Mouse (Mus musculus): ENCODE results near the gene Sst. TPM values are rescaled to one million over a fixed set of nuclear protein-coding genes. Genes with fewer than 3 reads are reported as not detected.
"Not testable (repeated sequence)": the region's sequence is repeated elsewhere in the genome, so short reads cannot be mapped to it uniquely, and the experiment has no call there.

The Sst gene
- polyA plus RNA-seq, 1 experiment from 2014 or later, result 6.2 TPM

DNA sequence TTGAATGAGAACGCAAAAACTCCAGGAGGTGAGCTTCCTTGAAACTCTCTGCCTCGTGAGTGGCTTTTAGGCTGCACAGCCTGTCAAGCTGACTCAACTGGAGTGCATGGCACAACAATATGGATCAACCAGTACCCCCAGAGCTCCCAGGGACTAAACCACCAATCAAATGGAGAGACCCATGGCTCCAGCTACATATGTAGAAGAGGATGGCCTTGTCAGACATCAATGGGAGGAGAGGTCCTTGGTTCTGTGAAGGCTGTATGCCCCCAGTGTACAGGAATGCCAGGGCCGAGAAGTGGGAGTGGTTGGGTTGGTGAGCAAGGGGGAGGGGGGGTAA lies 18.2 kb upstream of the Sst start:
- not testable (repeated sequence) for ATAC-seq (ENCODE audit: insufficient number of reproducible peaks, low FRiP score, low TSS enrichment, low read depth); H3K36me3 ChIP-seq; H3K27me3 ChIP-seq; H3K4me1 ChIP-seq; H3K4me3 ChIP-seq (replicated peaks); H3K27ac ChIP-seq (replicated peaks); H3K4me2 ChIP-seq (replicated peaks); H3K9me3 ChIP-seq (replicated peaks); H3K9ac ChIP-seq
- WGBS, result 80% methylated on average over 3 of the region's 3 CpGs

DNA sequence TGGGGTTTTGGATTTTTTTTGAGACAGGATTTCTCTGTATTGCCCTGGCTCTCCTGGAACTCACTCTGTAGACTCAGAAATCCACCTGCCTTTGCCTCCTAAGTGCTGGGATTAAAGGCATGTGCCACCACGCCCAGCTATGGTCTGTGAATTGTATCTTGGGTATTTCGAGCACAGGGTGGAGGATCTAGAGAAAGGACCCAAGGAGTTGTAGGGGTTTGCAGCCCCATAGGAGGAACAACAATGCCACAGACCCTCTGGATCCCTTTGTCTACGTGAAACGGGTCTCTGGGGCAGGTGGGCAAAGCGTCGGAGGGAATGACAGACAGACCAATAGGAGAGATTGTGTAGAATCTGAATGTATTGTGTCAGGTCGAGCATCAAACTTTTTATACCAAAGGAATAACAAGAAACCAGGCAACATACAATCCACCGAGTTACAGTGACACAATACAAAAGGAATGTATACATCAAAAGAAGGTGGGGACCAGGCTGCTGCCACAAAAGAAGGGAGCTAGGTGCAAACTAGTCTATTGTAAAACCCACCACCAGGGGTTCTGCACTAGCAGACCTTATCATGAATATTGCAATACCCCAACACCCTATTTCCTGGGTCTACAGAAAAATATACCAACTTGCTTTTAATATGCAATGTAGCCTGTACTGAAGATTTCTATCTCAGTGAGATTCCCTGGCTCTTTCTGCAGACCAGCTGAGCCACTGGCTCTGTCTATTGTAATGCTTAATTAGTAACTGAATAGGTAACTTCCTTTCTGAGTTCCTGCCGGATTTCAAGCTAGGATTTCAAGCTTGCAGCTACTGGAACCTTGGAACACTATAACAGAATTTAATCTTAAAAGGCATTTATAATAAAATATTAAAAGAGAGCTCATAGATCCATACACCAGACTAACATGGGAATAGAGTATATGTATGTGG lies 17.6 kb upstream of the Sst start:
- not testable (repeated sequence) for H3K9ac ChIP-seq; H3K27me3 ChIP-seq; H3K36me3 ChIP-seq; H3K4me3 ChIP-seq (replicated peaks); H3K4me2 ChIP-seq (replicated peaks); ATAC-seq (ENCODE audit: insufficient number of reproducible peaks, low FRiP score, low TSS enrichment, low read depth); H3K9me3 ChIP-seq (replicated peaks); H3K4me1 ChIP-seq; H3K27ac ChIP-seq (replicated peaks)
- WGBS, result 76% methylated on average over 9 of the region's 9 CpGs

DNA sequence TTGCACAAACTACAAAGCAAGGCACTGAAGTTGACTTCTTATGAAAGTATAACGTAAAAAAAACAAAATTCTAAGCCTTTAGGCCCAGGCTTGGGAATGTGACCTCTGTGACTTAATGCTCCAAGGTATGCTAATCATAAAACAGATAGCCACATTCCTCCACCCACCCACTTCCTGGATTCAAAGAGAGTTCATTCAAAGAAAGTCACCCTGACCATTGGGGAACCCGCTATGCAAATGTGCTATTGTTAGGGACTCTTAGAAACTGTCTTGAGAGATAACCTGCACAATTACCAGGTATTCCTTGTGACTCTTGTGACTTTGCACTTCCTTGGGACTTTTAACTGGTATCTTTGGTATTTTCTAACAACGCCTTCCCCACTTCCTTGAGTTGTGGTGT lies 15.8 kb upstream of the Sst start:
- not testable (repeated sequence) for H3K4me3 ChIP-seq (replicated peaks); H3K9ac ChIP-seq; H3K4me1 ChIP-seq; H3K36me3 ChIP-seq; H3K27ac ChIP-seq (replicated peaks); H3K9me3 ChIP-seq (replicated peaks); ATAC-seq (ENCODE audit: insufficient number of reproducible peaks, low FRiP score, low TSS enrichment, low read depth); H3K27me3 ChIP-seq; H3K4me2 ChIP-seq (replicated peaks)
- 90% methylated on average over 3 of the region's 3 CpGs for WGBS

DNA sequence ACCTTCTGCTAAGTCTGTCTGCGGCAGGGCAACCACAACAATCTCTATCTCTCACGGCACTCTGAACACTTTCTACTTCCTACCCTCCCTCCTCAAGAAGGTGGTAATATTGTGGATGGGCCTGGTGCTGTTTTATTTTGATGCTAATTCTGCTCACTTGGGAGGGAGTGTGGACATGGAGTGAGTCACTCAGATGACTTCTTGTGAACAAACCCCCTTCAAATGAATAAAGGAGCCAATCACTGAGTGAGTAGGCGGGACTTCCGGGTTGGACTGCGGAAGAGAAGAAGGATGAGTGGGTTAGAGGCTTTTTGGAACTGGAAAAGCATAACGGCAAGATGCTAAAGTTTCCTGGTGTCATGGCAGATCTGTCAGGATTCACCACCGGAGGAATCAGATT lies 10.7 kb upstream of the Sst start:
- H3K4me2 ChIP-seq (replicated peaks), result no peak overlapping the region
- no peaks in the 10 kb centered on the region for H3K36me3 ChIP-seq
- H3K9ac ChIP-seq, result no peak overlapping the region
- ATAC-seq (ENCODE audit: insufficient number of reproducible peaks, low FRiP score, low TSS enrichment, low read depth), result no peak
- H3K27me3 ChIP-seq, result peaks cover 12% of the 10 kb centered on the region
- 81% methylated on average over 7 of the region's 7 CpGs for WGBS
- peaks cover 15% of the 10 kb centered on the region for H3K4me1 ChIP-seq
- H3K4me3 ChIP-seq (replicated peaks), result no peak overlapping the region
- no peak overlapping the region for H3K27ac ChIP-seq (replicated peaks)
- H3K9me3 ChIP-seq (replicated peaks), result no peaks in the 10 kb centered on the region

DNA sequence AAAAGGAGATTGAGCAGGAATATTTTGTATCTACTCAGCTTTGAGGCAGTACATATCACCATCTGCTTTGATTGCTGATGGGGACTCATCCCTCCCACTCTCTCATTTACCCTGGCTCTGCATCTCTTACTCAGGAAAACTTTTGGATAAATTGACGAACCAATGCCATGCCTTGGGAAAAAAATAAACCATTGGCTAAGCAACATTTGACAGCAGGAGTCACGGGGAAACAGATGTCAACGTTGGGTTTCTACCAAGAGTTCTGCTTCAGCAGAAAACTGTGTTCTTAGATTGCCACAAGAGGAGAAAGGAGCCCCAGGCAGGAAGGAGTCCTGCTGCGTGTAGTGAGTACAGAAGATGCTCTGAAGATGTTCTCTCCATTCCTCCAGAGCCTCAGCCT lies 9.3 kb upstream of the Sst start:
- Histone ChIP-seq H3K27ac (replicated peaks) (no peak overlapping the region), H3K4me1 (peaks cover 15% of the 10 kb centered on the region), H3K9me3 (replicated peaks) (no peaks in the 10 kb centered on the region), H3K27me3 (peaks cover 12% of the 10 kb centered on the region), H3K9ac (no peak overlapping the region), H3K4me2 (replicated peaks) (no peak overlapping the region), H3K36me3 (no peaks in the 10 kb centered on the region), H3K4me3 (replicated peaks) (no peak overlapping the region)
- ATAC-seq (ENCODE audit: insufficient number of reproducible peaks, low FRiP score, low TSS enrichment, low read depth), result no peak
- 64% methylated on average over 4 of the region's 4 CpGs for WGBS

DNA sequence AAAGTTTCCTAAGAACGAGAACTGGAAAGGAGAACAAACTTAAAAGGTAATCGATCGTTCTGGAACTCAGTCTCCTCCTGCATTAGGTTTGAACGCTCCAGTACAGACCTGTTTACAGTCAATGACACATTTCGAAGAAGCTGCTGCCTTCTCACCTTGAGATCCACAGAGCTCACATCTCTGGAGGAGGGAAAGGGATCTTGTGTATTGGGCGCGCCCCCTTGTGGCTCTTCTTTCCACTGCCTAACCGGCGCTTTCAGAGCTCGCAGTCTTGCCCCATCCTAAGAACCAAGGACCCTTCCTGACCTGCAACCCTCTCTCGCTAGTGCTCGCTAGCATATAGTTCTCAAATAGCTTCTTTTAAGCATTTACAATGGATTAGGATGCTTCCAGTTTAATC lies 8.1 kb upstream of the Sst start:
- peak overlapping the region; percentile 19 for H3K4me3 ChIP-seq (replicated peaks)
- peak overlapping the region; percentile 47 for H3K4me2 ChIP-seq (replicated peaks)
- peaks cover 12% of the 10 kb centered on the region for H3K27me3 ChIP-seq
- peaks cover 15% of the 10 kb centered on the region for H3K4me1 ChIP-seq
- 5% methylated on average over 12 of the region's 12 CpGs for WGBS
- H3K27ac ChIP-seq (replicated peaks), result no peak overlapping the region
- no peaks in the 10 kb centered on the region for H3K9me3 ChIP-seq (replicated peaks)
- no peaks in the 10 kb centered on the region for H3K36me3 ChIP-seq
- no peak overlapping the region for H3K9ac ChIP-seq
- ATAC-seq (ENCODE audit: insufficient number of reproducible peaks, low FRiP score, low TSS enrichment, low read depth), result peak; percentile 77

DNA sequence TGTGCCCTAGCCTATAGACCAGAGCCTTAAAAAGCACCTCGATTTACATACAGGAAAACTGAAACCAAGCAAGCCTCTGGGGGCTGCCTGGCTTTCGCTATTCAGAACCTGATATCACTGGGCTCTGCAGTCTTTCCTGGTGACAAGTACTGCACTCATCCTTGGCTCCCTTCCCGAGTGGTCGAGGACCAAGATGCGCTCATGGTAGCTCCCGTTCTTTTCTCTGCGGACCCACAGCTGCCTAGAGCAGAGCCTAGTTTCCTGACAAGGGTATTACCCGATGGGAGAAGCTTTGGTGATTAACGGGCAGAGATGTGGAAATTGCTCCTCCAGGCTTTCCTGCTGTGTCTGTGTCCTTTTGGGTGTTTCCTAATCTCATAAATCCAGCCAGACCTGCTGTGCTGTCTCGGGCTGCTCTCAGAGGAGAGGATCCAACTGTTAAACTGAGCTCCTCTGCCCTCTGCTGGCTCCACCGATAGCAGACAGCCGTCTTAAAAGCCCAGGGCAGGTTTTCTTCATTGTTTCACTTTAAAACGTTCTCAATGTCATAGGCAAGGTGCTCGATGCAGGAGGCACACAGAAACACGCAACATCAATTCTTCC lies 7.3 kb upstream of the Sst start:
- peak; percentile 57; the same call in 1 of the 2 replicates for ATAC-seq (ENCODE audit: insufficient number of reproducible peaks, low FRiP score, low TSS enrichment, low read depth)
- WGBS, result 11% methylated on average over 15 of the region's 15 CpGs
- H3K4me1 ChIP-seq, result peaks cover 15% of the 10 kb centered on the region
- H3K9ac ChIP-seq, result no peak overlapping the region
- H3K27me3 ChIP-seq, result peaks cover 16% of the 10 kb centered on the region
- H3K4me2 ChIP-seq (replicated peaks), result peak overlapping the region; percentile 47
- no peak overlapping the region for H3K27ac ChIP-seq (replicated peaks)
- no peaks in the 10 kb centered on the region for H3K36me3 ChIP-seq
- H3K9me3 ChIP-seq (replicated peaks), result no peaks in the 10 kb centered on the region
- H3K4me3 ChIP-seq (replicated peaks), result peak overlapping the region; percentile 19

DNA sequence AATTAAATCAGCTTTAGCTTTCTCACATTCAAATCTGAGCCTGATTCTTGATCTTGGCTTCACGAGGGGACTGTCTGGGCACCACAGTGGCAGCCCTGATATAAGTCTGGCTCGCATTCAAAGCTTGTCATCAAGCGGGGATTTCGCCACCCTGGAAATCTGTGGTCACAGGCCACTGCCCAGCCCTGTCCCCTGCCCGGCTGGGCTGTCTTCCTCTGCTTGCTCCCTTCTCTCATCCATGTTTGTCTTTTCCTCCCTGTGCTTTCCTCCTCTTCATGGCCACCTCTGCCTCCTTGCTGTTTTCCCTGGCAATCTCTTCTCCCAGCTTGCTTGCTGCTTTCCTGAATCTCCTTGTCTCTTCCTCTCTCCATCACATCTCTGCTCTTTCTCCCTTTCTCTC lies 6.7 kb upstream of the Sst start:
- peaks cover 15% of the 10 kb centered on the region for H3K4me1 ChIP-seq
- H3K27me3 ChIP-seq, result peaks cover 22% of the 10 kb centered on the region
- no peak overlapping the region for H3K4me3 ChIP-seq (replicated peaks)
- H3K9ac ChIP-seq, result no peak overlapping the region
- ATAC-seq (ENCODE audit: insufficient number of reproducible peaks, low FRiP score, low TSS enrichment, low read depth), result no peak
- no peak overlapping the region for H3K27ac ChIP-seq (replicated peaks)
- no peaks in the 10 kb centered on the region for H3K9me3 ChIP-seq (replicated peaks)
- 57% methylated on average over 5 of the region's 5 CpGs for WGBS
- H3K4me2 ChIP-seq (replicated peaks), result peak overlapping the region; percentile 47; the same call in 1 of the 2 replicates
- H3K36me3 ChIP-seq, result no peaks in the 10 kb centered on the region

DNA sequence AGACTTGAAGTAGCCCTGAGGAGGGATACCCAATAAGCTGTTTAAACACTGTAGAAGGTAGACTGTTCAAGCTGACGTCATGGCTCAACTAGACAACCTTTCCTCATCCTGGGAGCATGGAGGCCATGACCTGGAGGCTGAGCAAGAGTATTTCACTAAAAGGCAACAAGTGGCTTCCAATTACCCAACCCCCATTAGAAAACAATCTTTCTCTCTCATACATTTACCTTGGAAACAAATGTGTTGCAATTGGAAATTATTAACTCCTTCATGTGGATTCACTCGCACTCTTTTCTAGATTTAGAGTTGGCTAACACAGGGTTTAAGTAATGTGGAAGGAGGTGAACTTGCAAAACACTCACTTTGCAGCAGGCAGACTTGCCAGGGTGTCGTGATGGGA lies 4.4 kb upstream of the Sst start:
- Histone ChIP-seq H3K4me1 (peaks cover 15% of the 10 kb centered on the region), H3K27ac (replicated peaks) (no peak overlapping the region), H3K9ac (no peak overlapping the region), H3K4me2 (replicated peaks) (no peak overlapping the region), H3K27me3 (peaks cover 45% of the 10 kb centered on the region), H3K36me3 (no peaks in the 10 kb centered on the region), H3K4me3 (replicated peaks) (no peak overlapping the region), H3K9me3 (replicated peaks) (no peaks in the 10 kb centered on the region)
- 79% methylated on average over 3 of the region's 3 CpGs for WGBS
- no peak for ATAC-seq (ENCODE audit: insufficient number of reproducible peaks, low FRiP score, low TSS enrichment, low read depth)

DNA sequence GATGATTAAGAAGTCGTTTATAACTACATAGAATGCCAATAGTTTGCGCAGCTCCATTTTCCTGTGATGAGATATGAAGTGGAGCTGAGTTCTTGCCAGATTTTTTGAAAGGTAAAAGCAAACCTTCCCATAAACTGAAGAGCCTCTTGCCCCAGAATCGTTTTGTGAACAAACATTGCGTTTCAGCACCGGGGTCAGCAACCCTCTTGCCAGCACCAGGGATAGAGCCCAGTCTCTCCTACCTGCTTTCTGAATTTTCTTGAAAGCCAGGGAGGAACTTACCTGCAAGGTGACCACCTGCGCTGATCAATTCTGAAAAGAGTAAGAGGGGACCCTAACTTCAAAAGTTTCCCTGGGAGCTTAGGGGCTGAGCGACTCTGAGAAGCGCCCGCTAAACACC lies 607 bp downstream of the Sst start:
- 5% methylated on average over 9 of the region's 9 CpGs for WGBS
- no peak overlapping the region for H3K4me3 ChIP-seq (replicated peaks)
- H3K4me1 ChIP-seq, result no peaks in the 10 kb centered on the region
- peaks cover 49% of the 10 kb centered on the region for H3K27me3 ChIP-seq
- H3K27ac ChIP-seq (replicated peaks), result no peak overlapping the region
- H3K9me3 ChIP-seq (replicated peaks), result no peaks in the 10 kb centered on the region
- H3K9ac ChIP-seq, result no peak overlapping the region
- no peak for ATAC-seq (ENCODE audit: insufficient number of reproducible peaks, low FRiP score, low TSS enrichment, low read depth)
- no peaks in the 10 kb centered on the region for H3K36me3 ChIP-seq
- H3K4me2 ChIP-seq (replicated peaks), result no peak overlapping the region

DNA sequence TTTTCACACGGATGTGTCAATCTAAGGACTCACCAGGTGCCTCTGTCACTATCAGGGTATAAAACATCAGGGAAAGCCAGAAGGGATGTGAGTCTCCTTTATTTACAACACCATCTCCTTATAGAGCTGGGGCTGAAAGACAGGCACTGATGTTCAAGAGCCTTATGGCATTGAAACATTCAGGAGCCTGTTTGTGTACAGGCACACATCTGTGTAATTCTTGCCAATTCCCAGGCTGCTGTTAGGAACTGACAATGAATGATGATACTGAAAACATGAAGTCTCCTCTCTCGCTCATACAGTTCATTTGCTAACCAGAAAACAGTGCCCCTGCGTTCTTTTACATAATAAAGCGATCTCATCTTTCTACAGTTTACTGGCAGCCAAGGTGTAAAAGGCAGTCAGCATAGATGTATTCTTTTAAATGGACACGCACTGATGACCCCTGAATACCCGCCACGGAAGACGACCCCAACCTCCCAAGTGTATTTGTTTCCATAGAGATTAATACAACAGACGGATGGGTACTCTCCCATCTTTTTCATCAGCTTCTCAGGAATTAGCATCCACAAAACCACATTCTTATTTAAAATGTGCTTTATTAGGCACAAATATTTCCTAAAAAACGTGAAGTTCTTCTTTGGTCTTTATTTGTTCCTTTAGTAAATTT lies 2.7 kb downstream of the Sst start:
- no peak for ATAC-seq (ENCODE audit: insufficient number of reproducible peaks, low FRiP score, low TSS enrichment, low read depth)
- WGBS, result 75% methylated on average over 10 of the region's 10 CpGs
- Histone ChIP-seq H3K27me3 (peaks cover 44% of the 10 kb centered on the region), H3K9ac (no peak overlapping the region), H3K36me3 (no peaks in the 10 kb centered on the region), H3K27ac (replicated peaks) (no peak overlapping the region), H3K9me3 (replicated peaks) (no peaks in the 10 kb centered on the region), H3K4me3 (replicated peaks) (no peak overlapping the region), H3K4me1 (0 out of 2 replicates have a peak, but pooled peaks cover 6% of the 10 kb centered on the region), H3K4me2 (replicated peaks) (no peak overlapping the region)

Data from embryonic facial prominence, embryonic 15.5 days (tissue).